11 mouse cellular contexts compared by ENCODE assay signal in genomic region chr4:62781309-62781800, GRCm38 (mm10).
DNase-seq lines count a peak whose midpoint lies in the region; ATAC-seq lines count a peak whose summit lies in the region.
"Had no signal": no experiment of that assay in that cellular context is flagged by ENCODE, and none has a peak within 500 bp of the region (broad histone marks: within the 10 kb centered on the region; RNA-seq: fewer than 3 reads in every experiment).

No protein-coding gene starts in this region.

- no peak overlapping the region for H3K27ac ChIP-seq in heart, embryonic 15.5 days
- H3K27ac ChIP-seq in embryonic facial prominence, embryonic 13.5 days: no peak overlapping the region
- H3K27ac ChIP-seq in hindbrain, embryonic 14.5 days: no peak overlapping the region
- H3K27ac ChIP-seq in midbrain, embryonic 14.5 days (replicated peaks; ENCODE audit: low read depth, low read length): no peak overlapping the region
- H3K27ac ChIP-seq: liver, embryonic 14.5 days had no signal

- ATAC-seq in heart, embryonic 15.5 days (replicated peaks; ENCODE audit: insufficient number of reproducible peaks, insufficient read depth, low FRiP score, low read depth): no peak
- no peak for ATAC-seq in embryonic facial prominence, embryonic 13.5 days (ENCODE audit: insufficient number of reproducible peaks, insufficient read depth, low FRiP score, low TSS enrichment, low read depth)
- peak; percentile 22; the same call in 1 of the 2 replicates for ATAC-seq in hindbrain, embryonic 14.5 days (ENCODE audit: low FRiP score)
- no peak for ATAC-seq in midbrain, embryonic 14.5 days (ENCODE audit: low FRiP score, low TSS enrichment)
- no peak for ATAC-seq in erythroblast, adult 5-6 weeks (replicated peaks; ENCODE audit: low FRiP score, poor library complexity, severe bottlenecking)

- H3K9ac ChIP-seq in heart, embryonic 15.5 days: no peak overlapping the region
- H3K9ac ChIP-seq in embryonic facial prominence, embryonic 13.5 days: no peak overlapping the region; the same call in 1 of the 2 replicates
- peak overlapping the region; percentile 55; the same call in 1 of the 2 replicates for H3K9ac ChIP-seq in hindbrain, embryonic 14.5 days
- no peak overlapping the region for H3K9ac ChIP-seq in midbrain, embryonic 14.5 days (replicated peaks; ENCODE audit: low read length)
- H3K9ac ChIP-seq: liver, embryonic 14.5 days had no signal

- H3K36me3 ChIP-seq in heart, embryonic 15.5 days: no peaks in the 10 kb centered on the region
- H3K36me3 ChIP-seq in embryonic facial prominence, embryonic 13.5 days: no peaks in the 10 kb centered on the region
- H3K36me3 ChIP-seq in hindbrain, embryonic 14.5 days (replicated peaks; ENCODE audit: control insufficient read depth, insufficient read depth): no peaks in the 10 kb centered on the region
- no peaks in the 10 kb centered on the region for H3K36me3 ChIP-seq in midbrain, embryonic 14.5 days (ENCODE audit: control insufficient read depth, insufficient read depth, low read length)

- peaks cover 7% of the 10 kb centered on the region; the same call in 1 of the 2 replicates for H3K4me1 ChIP-seq in heart, embryonic 15.5 days (replicated peaks)
- peaks cover 8% of the 10 kb centered on the region; the same call in 1 of the 2 replicates for H3K4me1 ChIP-seq in embryonic facial prominence, embryonic 13.5 days
- H3K4me1 ChIP-seq in hindbrain, embryonic 14.5 days (replicated peaks; ENCODE audit: control insufficient read depth, insufficient read depth, low read length): peaks cover 12% of the 10 kb centered on the region
- H3K4me1 ChIP-seq in midbrain, embryonic 14.5 days (ENCODE audit: control insufficient read depth, insufficient read depth, low read length): peaks cover 4% of the 10 kb centered on the region; the same call in 1 of the 2 replicates

- WGBS in heart, embryonic 15.5 days: 29% methylated on average over 8 of the region's 8 CpGs
- 35% methylated on average over 8 of the region's 8 CpGs for WGBS in embryonic facial prominence, embryonic 13.5 days
- WGBS in hindbrain, embryonic 14.5 days: 29% methylated on average over 8 of the region's 8 CpGs
- WGBS in midbrain, embryonic 14.5 days: 30% methylated on average over 8 of the region's 8 CpGs

- no peaks in the 10 kb centered on the region for H3K9me3 ChIP-seq in heart, embryonic 15.5 days (replicated peaks)
- H3K9me3 ChIP-seq in embryonic facial prominence, embryonic 13.5 days: no peaks in the 10 kb centered on the region
- no peaks in the 10 kb centered on the region for H3K9me3 ChIP-seq in hindbrain, embryonic 14.5 days (ENCODE audit: control insufficient read depth, low read length)
- H3K9me3 ChIP-seq in midbrain, embryonic 14.5 days (ENCODE audit: control insufficient read depth, low read length): no peaks in the 10 kb centered on the region

- peaks cover 13% of the 10 kb centered on the region for H3K27me3 ChIP-seq in heart, embryonic 15.5 days
- H3K27me3 ChIP-seq in embryonic facial prominence, embryonic 13.5 days: peaks cover 18% of the 10 kb centered on the region; the same call in 1 of the 2 replicates
- no peaks in the 10 kb centered on the region for H3K27me3 ChIP-seq in hindbrain, embryonic 14.5 days (ENCODE audit: control insufficient read depth, insufficient read depth, low read length)
- no peaks in the 10 kb centered on the region for H3K27me3 ChIP-seq in midbrain, embryonic 14.5 days (ENCODE audit: control insufficient read depth, insufficient read depth, low read length)

- no peak for DNase-seq in heart, postnatal 4 days
- no peak for DNase-seq in hindbrain, embryonic 14.5 days (ENCODE audit: low spot score)
- no peak for DNase-seq in midbrain, embryonic 14.5 days
- DNase-seq in gastrocnemius, postnatal 25 days: no peak
- DNase-seq in spleen, postnatal 14 days (ENCODE audit: low spot score in 2 of 2): no peak
- DNase-seq: adrenal gland, postnatal 36 days; cerebellum, adult 8-10 months had no signal

- H3K4me3 ChIP-seq in heart, embryonic 15.5 days: no peak overlapping the region
- H3K4me3 ChIP-seq in embryonic facial prominence, embryonic 13.5 days: peak overlapping the region; percentile 36; the same call in 1 of the 2 replicates
- H3K4me3 ChIP-seq in hindbrain, embryonic 14.5 days (replicated peaks; ENCODE audit: low read length): peak overlapping the region; percentile 35; the same call in 1 of the 2 replicates
- no peak overlapping the region for H3K4me3 ChIP-seq in midbrain, embryonic 14.5 days (replicated peaks; ENCODE audit: low read depth, low read length)

- H3K4me2 ChIP-seq in heart, embryonic 15.5 days: peak overlapping the region; percentile 75; the same call in 1 of the 2 replicates
- 0 out of 2 replicates have a peak overlapping the region, but pooled peaks have one; percentile 55 for H3K4me2 ChIP-seq in embryonic facial prominence, embryonic 13.5 days
- H3K4me2 ChIP-seq in hindbrain, embryonic 14.5 days (replicated peaks): peak overlapping the region; percentile 64
- H3K4me2 ChIP-seq in midbrain, embryonic 14.5 days (ENCODE audit: low read length): peak overlapping the region; percentile 54

Comparison
In these comparisons a context has a peak if more than half of its experiments do, and no peak if none do; other contexts are left out.
1. H3K4me3 ChIP-seq: peak in embryonic facial prominence, embryonic 13.5 days (single experiment) and hindbrain, embryonic 14.5 days (single experiment); none in heart, embryonic 15.5 days (single experiment) and midbrain, embryonic 14.5 days (single experiment).
2. Peak in every context shown above with its lines, with median percentiles within 50 percentile points of each other: H3K4me2 ChIP-seq.